Mouse (Mus musculus): ENCODE data around the gene Pex13. TPM values are rescaled to one million over a fixed set of nuclear protein-coding genes. Genes with fewer than 3 reads are reported as not detected.
A peak's percentile ranks its signal among the peaks of the same experiment; 100 is the strongest.

The Pex13 gene
- total RNA-seq (2014; rRNA removed), result 28.9 and 29.4 TPM in 2 replicates
- 11.5 and 18.1 TPM in 2 replicates for polyA plus RNA-seq (2012; rRNA removed)

DNA sequence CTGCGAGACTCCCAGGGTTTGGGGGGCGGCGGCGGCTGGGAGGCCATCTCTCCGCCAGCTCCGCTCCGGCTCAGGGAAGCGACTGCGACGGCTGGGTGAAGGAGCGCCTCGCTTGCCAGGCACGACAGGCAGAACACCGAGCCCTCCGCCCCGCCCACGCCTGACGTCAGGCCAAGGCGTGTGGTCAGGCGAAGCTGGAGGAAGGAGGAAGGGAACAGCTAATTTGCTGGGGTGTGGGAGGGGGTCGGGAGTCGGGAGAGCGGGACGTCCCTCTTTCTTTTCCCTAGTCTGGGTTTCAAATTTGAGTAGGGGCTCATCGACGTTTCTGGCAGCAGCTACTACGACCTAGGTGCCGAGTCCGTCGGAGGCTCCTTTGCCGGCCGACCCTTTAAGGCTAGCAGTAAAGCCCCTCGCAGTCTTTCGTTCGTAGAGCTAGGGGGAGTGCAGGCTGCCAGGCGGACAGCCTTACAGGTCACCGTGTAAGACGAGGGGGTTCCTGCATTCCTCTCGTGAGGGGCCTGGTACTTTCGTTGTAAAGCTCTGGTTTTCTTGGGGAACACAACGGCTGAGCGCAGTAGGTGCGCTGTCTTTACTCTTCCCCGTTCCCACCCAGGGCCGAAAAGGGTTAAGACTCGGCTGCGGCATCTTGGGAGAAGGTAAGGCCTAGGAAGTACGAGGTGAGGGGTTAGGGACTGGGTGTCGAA lies at the start of gene Pex13:
Pex13 (minus strand) TSS at position 162 of the 704 bp plus-strand sequence.
- Histone ChIP-seq H3K36me3 (ENCODE audit: control insufficient read depth, insufficient read depth, low read length) (peaks cover 2% of the 10 kb centered on the region; the same call in 1 of the 2 replicates), H3K9ac (ENCODE audit: low read depth, low read length) (peak within 1 kb of the TSS; percentile 90), H3K79me2 (ENCODE audit: control insufficient read depth, insufficient read depth, low read length) (peaks cover 6% of the 10 kb centered on the region; the same call in 1 of the 2 replicates), H3K27me3 (ENCODE audit: control insufficient read depth, insufficient read depth, low read length) (no peaks in the 10 kb centered on the region), H3K4me1 (ENCODE audit: control insufficient read depth, insufficient read depth, low read length) (peaks cover 10% of the 10 kb centered on the region), H3K4me3 (ENCODE audit: insufficient read depth, low read depth, low read length) (peak within 1 kb of the TSS; percentile 85), H3K27ac (replicated peaks; ENCODE audit: insufficient read depth, low read depth, low read length) (peak within 1 kb of the TSS; percentile 93)
- no peak for TF ChIP-seq CTCF (IDR thresholded peaks at IDR 0.05; ENCODE audit: low read depth, low read length)
- TF ChIP-seq POLR2A (IDR thresholded peaks at IDR 0.05; ENCODE audit: extremely low read depth, insufficient read depth, low read length), result peak; percentile 93
- WGBS, result under 1% methylated on average over 49 of the region's 49 CpGs
- peak; percentile 79 for DNase-seq (ENCODE audit: extremely low read depth, low read depth, low spot score)

DNA sequence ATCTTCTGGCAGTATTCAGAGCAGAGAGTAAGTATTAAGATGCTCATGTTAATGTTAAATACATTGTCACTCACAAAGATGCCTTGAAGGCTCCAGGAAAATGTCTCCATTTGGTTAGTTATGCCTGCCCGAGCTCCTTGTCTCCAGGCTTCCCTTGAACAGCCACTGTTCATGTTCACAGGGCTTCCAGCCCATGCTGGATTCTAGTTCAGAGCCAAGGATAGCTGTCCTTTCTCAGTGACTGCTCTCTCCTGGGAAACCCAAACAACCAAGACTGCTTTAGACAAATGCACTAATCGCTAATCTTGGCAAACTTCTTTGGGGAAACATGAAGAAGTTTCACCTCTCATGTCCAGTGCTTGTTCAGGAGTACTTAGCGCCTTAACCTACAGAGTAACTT lies 46.5 kb upstream of the Pex13 start:
- WGBS, result 96% methylated on average over 3 of the region's 3 CpGs
- Histone ChIP-seq H3K27ac (replicated peaks; ENCODE audit: insufficient read depth, low read depth, low read length) (no peak overlapping the region), H3K4me1 (ENCODE audit: control insufficient read depth, insufficient read depth, low read length) (no peaks in the 10 kb centered on the region), H3K4me3 (ENCODE audit: insufficient read depth, low read depth, low read length) (no peak overlapping the region), H3K79me2 (ENCODE audit: control insufficient read depth, insufficient read depth, low read length) (no peaks in the 10 kb centered on the region), H3K36me3 (ENCODE audit: control insufficient read depth, insufficient read depth, low read length) (peaks cover 52% of the 10 kb centered on the region), H3K27me3 (ENCODE audit: control insufficient read depth, insufficient read depth, low read length) (no peaks in the 10 kb centered on the region), H3K9ac (ENCODE audit: low read depth, low read length) (no peak overlapping the region)
- no peak for DNase-seq (ENCODE audit: extremely low read depth, low read depth, low spot score)
- TF ChIP-seq CTCF (IDR thresholded peaks at IDR 0.05; ENCODE audit: low read depth, low read length) (no peak), POLR2A (IDR thresholded peaks at IDR 0.05; ENCODE audit: extremely low read depth, insufficient read depth, low read length) (no peak)

DNA sequence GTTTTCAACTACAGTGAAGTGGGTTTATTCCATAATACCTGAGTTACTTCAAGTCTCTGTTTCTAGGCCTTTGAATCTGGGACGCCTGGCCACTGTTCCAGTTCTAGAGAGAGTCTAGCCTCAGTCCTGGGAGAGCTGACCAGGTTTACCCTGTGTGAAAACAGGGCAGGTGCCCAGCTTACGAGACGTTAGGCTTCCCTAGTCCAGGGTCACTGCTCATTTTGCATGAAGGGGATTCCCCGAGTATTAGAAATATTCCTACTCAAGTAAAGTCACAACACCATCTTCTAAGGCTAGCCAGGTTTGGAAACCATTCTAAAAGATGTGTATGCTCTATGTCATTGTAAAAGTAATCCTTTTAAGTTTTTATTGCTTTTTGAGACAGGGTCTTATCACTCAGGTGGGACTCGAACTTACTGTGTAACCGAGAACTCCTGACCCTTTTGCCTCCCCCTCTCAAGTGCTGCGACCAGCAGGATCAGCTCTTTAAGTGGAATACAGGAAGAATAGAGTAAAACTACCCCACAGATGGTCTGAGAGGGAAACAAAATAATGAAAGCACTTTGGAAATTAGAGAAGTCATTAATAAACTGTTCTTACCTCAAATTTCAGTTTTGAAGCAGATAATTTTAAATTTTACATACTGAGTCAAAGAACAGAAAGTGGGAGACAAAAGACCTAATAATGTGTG lies 39.0 kb upstream of the Pex13 start:
- peaks cover 23% of the 10 kb centered on the region for H3K36me3 ChIP-seq (ENCODE audit: control insufficient read depth, insufficient read depth, low read length)
- WGBS, result 89% methylated on average over 7 of the region's 7 CpGs
- no peak overlapping the region for H3K9ac ChIP-seq (ENCODE audit: low read depth, low read length)
- no peak for DNase-seq (ENCODE audit: extremely low read depth, low read depth, low spot score)
- no peaks in the 10 kb centered on the region for H3K79me2 ChIP-seq (ENCODE audit: control insufficient read depth, insufficient read depth, low read length)
- no peak overlapping the region for H3K4me3 ChIP-seq (ENCODE audit: insufficient read depth, low read depth, low read length)
- H3K27ac ChIP-seq (replicated peaks; ENCODE audit: insufficient read depth, low read depth, low read length), result no peak overlapping the region
- no peaks in the 10 kb centered on the region for H3K4me1 ChIP-seq (ENCODE audit: control insufficient read depth, insufficient read depth, low read length)
- H3K27me3 ChIP-seq (ENCODE audit: control insufficient read depth, insufficient read depth, low read length), result no peaks in the 10 kb centered on the region
- no peak for TF ChIP-seq POLR2A (IDR thresholded peaks at IDR 0.05; ENCODE audit: extremely low read depth, insufficient read depth, low read length)
- no peak for TF ChIP-seq CTCF (IDR thresholded peaks at IDR 0.05; ENCODE audit: low read depth, low read length)

DNA sequence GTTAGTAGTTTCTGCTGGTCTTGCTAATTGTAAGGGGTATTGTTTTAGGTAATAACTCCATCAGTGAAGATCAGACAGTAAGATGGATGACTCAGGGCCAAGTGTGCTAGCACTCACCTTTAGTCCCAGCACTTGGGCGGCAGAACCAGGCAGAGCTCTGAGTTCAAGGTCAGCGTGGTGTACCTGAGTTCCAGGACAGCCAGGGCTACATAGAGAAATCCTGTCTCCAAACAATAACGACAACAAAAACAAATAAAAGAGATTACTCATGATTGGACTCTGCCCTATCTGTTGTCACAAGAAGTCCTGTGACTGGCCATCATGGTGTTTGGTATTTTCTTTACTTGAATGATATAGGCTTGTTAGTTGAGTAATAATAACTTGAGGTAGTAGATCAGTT lies 36.1 kb upstream of the Pex13 start:
- peaks cover 6% of the 10 kb centered on the region; the same call in 1 of the 2 replicates for H3K36me3 ChIP-seq (ENCODE audit: control insufficient read depth, insufficient read depth, low read length)
- DNase-seq (ENCODE audit: extremely low read depth, low read depth, low spot score), result peak; percentile 82
- no peaks in the 10 kb centered on the region for H3K79me2 ChIP-seq (ENCODE audit: control insufficient read depth, insufficient read depth, low read length)
- 0 out of 2 replicates have a peak, but pooled peaks cover 3% of the 10 kb centered on the region for H3K4me1 ChIP-seq (ENCODE audit: control insufficient read depth, insufficient read depth, low read length)
- 27% methylated on average over 3 of the region's 3 CpGs for WGBS
- H3K27me3 ChIP-seq (ENCODE audit: control insufficient read depth, insufficient read depth, low read length), result no peaks in the 10 kb centered on the region
- H3K27ac ChIP-seq (replicated peaks; ENCODE audit: insufficient read depth, low read depth, low read length), result no peak overlapping the region
- TF ChIP-seq POLR2A (IDR thresholded peaks at IDR 0.05; ENCODE audit: extremely low read depth, insufficient read depth, low read length), result no peak
- TF ChIP-seq CTCF (IDR thresholded peaks at IDR 0.05; ENCODE audit: low read depth, low read length), result no peak
- no peak overlapping the region for H3K9ac ChIP-seq (ENCODE audit: low read depth, low read length)
- no peak overlapping the region for H3K4me3 ChIP-seq (ENCODE audit: insufficient read depth, low read depth, low read length)

DNA sequence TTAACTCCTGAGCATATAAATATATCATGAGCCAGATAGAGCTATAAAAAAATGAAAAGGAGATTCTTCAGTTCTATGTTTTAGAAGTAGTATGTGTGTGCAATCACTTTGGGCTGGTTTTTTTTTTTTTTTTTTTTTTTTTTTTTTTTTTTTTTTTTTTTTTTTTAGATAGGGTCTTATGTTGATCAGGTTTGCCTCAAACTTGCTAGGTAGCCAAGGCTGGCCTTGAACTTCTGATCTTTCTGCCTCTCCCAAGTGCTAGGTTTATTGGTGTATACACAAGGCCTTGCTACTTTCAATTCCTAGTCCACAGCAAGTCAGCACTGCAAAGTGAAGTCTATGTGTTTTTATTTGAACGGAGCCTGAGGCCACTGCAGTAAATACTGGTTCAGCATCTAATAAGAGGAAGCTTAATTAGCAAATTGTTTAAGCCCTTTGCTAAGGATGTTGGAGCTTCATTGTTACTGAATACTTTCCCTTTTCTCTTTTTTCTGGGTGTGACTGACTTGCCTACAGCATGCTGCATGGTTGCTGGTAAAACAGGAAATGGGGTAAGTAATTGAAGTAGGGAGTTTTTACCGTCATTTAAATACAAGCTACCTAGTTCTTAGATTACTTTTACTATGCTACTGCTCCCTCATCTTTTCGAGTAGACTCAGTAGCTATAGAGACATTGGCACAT lies 33.8 kb upstream of the Pex13 start:
- Histone ChIP-seq H3K9ac (ENCODE audit: low read depth, low read length) (no peak overlapping the region), H3K4me3 (ENCODE audit: insufficient read depth, low read depth, low read length) (no peak overlapping the region), H3K4me1 (ENCODE audit: control insufficient read depth, insufficient read depth, low read length) (peaks cover 5% of the 10 kb centered on the region; the same call in 1 of the 2 replicates), H3K27ac (replicated peaks; ENCODE audit: insufficient read depth, low read depth, low read length) (no peak overlapping the region), H3K27me3 (ENCODE audit: control insufficient read depth, insufficient read depth, low read length) (no peaks in the 10 kb centered on the region), H3K36me3 (ENCODE audit: control insufficient read depth, insufficient read depth, low read length) (peaks cover 2% of the 10 kb centered on the region; the same call in 1 of the 2 replicates), H3K79me2 (ENCODE audit: control insufficient read depth, insufficient read depth, low read length) (no peaks in the 10 kb centered on the region)
- no peak for TF ChIP-seq POLR2A (IDR thresholded peaks at IDR 0.05; ENCODE audit: extremely low read depth, insufficient read depth, low read length)
- peak; percentile 39 for DNase-seq (ENCODE audit: extremely low read depth, low read depth, low spot score)
- WGBS, result 79% methylated on average over 3 of the region's 3 CpGs

All from liver, adult 2 months (tissue).